Mouse (Mus musculus) ZHBTc4 (cell line): ENCODE data around the gene Gm9774.

Source experiments
- DNase-seq: peaks from one replicate; pipeline ENCODE4 v3.0.0-alpha.2; 2011; ENCODE audit warnings: low read depth, low spot score

Gene Gm9774

GRCm38 (mm10) chr3:92429323-92429722, at the start of gene Gm9774:
TSS of gene Gm9774 (minus strand) at chr3:92429423.
- DNase-seq, result no peak

GRCm38 (mm10) chr3:92470111-92470510, 40.9 kb upstream of the Gm9774 start:
- DNase-seq, result no peak

GRCm38 (mm10) chr3:92467424-92467823, 38.2 kb upstream of the Gm9774 start:
- DNase-seq, result no peak

GRCm38 (mm10) chr3:92466576-92466975, 37.4 kb upstream of the Gm9774 start:
- DNase-seq, result no peak

- DNase-seq, result no peak
Observed at GRCm38 (mm10) chr3:92458620-92459019, 29.4 kb upstream of the Gm9774 start, which contains the start of gene Sprr3. TSS of gene Sprr3 (minus strand) at chr3:92458720.

- DNase-seq, result no peak
Observed at GRCm38 (mm10) chr3:92455151-92455550, 25.9 kb upstream of the Gm9774 start.

- no peak for DNase-seq
Observed at GRCm38 (mm10) chr3:92440177-92440576, 11.0 kb upstream of the Gm9774 start.

GRCm38 (mm10) chr3:92438689-92439088, 9.5 kb upstream of the Gm9774 start, which contains the start of gene Sprr1b:
TSS of gene Sprr1b (minus strand) at chr3:92438789.
- no peak for DNase-seq

GRCm38 (mm10) chr3:92432282-92432681, 3.1 kb upstream of the Gm9774 start, which contains the start of gene Sprr2k:
TSS of gene Sprr2k (plus strand) at chr3:92432582.
- DNase-seq, result no peak

- DNase-seq, result no peak
Observed at GRCm38 (mm10) chr3:92417782-92418181, 11.4 kb downstream of the Gm9774 start, which contains the start of gene Sprr2j-ps. TSS of gene Sprr2j-ps (plus strand) at chr3:92418082.

- DNase-seq, result no peak
Observed at GRCm38 (mm10) chr3:92407691-92408090, 21.5 kb downstream of the Gm9774 start, which contains the start of gene Sprr2i. TSS of gene Sprr2i (plus strand) at chr3:92407991.

- no peak for DNase-seq
Observed at GRCm38 (mm10) chr3:92394301-92394700, 34.9 kb downstream of the Gm9774 start.

- no peak for DNase-seq
Observed at GRCm38 (mm10) chr3:92385385-92385784, 43.8 kb downstream of the Gm9774 start, which contains the start of gene Sprr2h. TSS of gene Sprr2h (plus strand) at chr3:92385685.
